In genomic region chr16:44332861-44333284, GRCm38 (mm10) we compare ENCODE assay signal across 9 mouse cellular contexts. TPM values are rescaled to one million over a fixed set of nuclear protein-coding genes. Genes with fewer than 3 reads are reported as not detected.
DNase-seq lines count a peak whose midpoint lies in the region; ATAC-seq and TF ChIP-seq lines count a peak whose summit lies in the region.
"Had no signal": no experiment of that assay in that cellular context is flagged by ENCODE, and none has a peak within 500 bp of the region (broad histone marks: within the 10 kb centered on the region; RNA-seq: fewer than 3 reads in every experiment).

Gene Sidt1, minus strand, starts transcription at chr16:44333196.

- TF ChIP-seq CTCF in lung, adult 2 months (IDR thresholded peaks at IDR 0.05; ENCODE audit: insufficient read depth, low read length): no peak

- peak; percentile 19 for DNase-seq in kidney, adult 18-20 months
- no peak for DNase-seq in kidney, adult 9 months
- DNase-seq in cerebellum, adult 11 months: peak; percentile 60
- DNase-seq in forelimb bud, embryonic 11.5 days (ENCODE audit: low read depth, low spot score): peak; percentile 27
- peak in 1 of 2 experiments; percentile 51 for DNase-seq in layer of hippocampus, adult 18-20 months (ENCODE audit: low spot score in 2 of 2)
- DNase-seq in lung, adult 2 months: peak; percentile 23
- DNase-seq in adipocyte (ENCODE audit: low spot score): no peak

- TF ChIP-seq POLR2A in lung, adult 2 months (IDR thresholded peaks at IDR 0.05; ENCODE audit: borderline replicate concordance, extremely low read depth, low read depth, low read length): no peak

- ATAC-seq in neutrophil, adult 5-6 weeks (ENCODE audit: extremely low read depth, insufficient number of reproducible peaks, low FRiP score, poor library complexity, severe bottlenecking): peak; percentile 77
- ATAC-seq: Patski had no signal

- H3K4me1 ChIP-seq in lung, adult 2 months (ENCODE audit: control insufficient read depth, insufficient read depth, low read length): peaks cover 3% of the 10 kb centered on the region; the same call in 1 of the 2 replicates

- H3K4me3 ChIP-seq in lung, adult 2 months (replicated peaks; ENCODE audit: extremely low read depth, low read depth, low read length): peak within 1 kb of the TSS; percentile 64

- WGBS in lung, adult 2 months: 5% methylated on average over 15 of the region's 15 CpGs

RNA-seq across cellular contexts. Expression of gene Sidt1, which starts in this region (rescaled TPM):
- total RNA-seq in layer of hippocampus, adult 18-20 months (2021): 10 to 100 TPM; 41.2 to 41.9 TPM
- polyA plus RNA-seq in lung, adult 2 months (2012; rRNA removed): 2.9 and 4.3 TPM in 2 replicates
- 20.4 and 30.5 TPM in 2 replicates for total RNA-seq in neutrophil, adult 5-6 weeks (2017)
- polyA plus RNA-seq: Patski had no signal

Comparison
In these comparisons a context has a peak if more than half of its experiments do, and no peak if none do; other contexts are left out.
1. DNase-seq: peak in kidney, adult 18-20 months (single experiment), cerebellum, adult 11 months (single experiment), forelimb bud, embryonic 11.5 days (single experiment) and lung, adult 2 months (single experiment); none in kidney, adult 9 months (single experiment) and adipocyte (single experiment).